Mouse (Mus musculus) megakaryocyte-erythroid progenitor cell, adult 5-6 weeks (primary cell): ENCODE results near the gene Kcnj12. TPM values are rescaled to one million over a fixed set of nuclear protein-coding genes. Genes with fewer than 3 reads are reported as not detected.

Experiments
- ATAC-seq: replicated peaks from 2 replicates; pipeline ENCODE4 v1.8.0; 2016; ENCODE audit warnings: mild to moderate bottlenecking, inconsistent platforms; ENCODE audit not compliant: severe bottlenecking, poor library complexity, low FRiP score, low TSS enrichment
- total RNA-seq, 2 experiments: library from RNA; stranded (forward) in 1 of 2; stranded (reverse) in 1 of 2; fragments of 200-1000, 215-1000 nt in 1 of 2; fragments of >200 nt in 1 of 2; fragmentation: Nextera tagmentation in 1 of 2; gene quantifications; 2 replicates each; pipeline ENCODE4 v1.2.3; 2014 to 2017

The Kcnj12 gene
- total RNA-seq, 2 experiments from 2014 or later = not detected

DNA sequence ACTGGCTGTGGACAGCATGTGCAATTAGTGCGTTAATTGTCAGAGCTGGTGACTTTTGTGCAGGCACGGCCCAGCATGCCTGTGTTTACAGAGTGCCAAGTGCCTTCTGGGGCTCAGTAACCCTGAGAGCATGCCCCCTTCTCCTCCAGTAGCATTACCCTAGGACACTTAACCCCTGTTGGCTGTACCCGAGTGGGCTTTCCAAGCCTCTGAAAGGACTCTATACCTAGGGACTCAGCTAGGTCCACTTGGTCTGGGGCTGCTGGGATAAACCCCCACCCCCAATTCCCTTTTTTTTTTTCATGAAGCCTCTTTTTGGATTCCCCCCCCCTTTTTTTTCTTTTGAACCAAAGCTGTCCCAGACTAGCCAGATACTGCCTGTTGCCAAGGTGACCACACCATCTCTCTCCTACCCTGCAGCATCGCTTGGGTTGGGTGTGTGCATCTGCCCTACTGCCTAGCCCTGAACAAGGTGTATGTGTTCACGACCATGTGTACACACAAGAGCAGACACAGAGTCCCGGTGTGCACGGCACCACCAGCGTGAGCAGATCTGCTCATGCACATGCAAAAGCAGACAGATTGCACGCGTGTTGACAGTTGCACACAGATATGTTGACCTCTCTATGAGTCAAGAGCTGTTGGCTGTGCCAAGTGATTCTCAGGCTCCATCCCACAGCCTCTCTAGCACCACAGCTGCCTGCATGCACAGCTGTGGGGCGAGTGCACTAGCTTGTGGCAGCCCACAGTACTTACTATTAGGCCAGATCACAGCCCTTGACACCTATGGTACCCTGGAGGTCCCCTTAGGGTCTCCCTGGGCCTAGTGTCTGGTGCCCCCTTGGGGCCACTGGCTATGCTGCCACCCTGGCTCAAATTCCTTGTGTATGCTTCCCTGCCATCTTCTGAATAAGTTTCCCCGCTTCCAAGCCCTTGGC lies 21.0 kb downstream of the Kcnj12 start:
- no peak for ATAC-seq

- ATAC-seq = no peak
These were observed 22.4 kb downstream of the Kcnj12 start for GRCm38 (mm10) chr11:61044741-61045140.

DNA sequence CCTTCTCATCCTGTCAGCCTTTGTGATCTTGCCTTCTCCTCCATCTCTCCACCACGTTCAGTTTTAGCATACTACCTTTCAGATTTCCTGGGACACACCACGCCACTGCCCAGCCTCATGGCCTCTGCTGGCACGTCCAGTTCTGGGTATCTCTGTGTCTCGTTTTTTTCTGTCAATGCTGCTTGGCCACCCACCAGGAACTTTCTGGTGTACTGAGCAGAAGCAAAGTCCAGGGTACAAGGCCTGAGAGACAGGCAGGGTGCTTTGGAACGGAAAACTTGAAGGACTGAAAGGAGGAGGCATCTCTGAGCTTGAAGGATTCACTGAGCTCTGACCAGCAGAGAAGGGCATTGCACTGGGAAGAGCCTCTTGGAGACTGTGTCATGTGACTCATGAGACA lies 25.1 kb downstream of the Kcnj12 start:
- no peak for ATAC-seq

DNA sequence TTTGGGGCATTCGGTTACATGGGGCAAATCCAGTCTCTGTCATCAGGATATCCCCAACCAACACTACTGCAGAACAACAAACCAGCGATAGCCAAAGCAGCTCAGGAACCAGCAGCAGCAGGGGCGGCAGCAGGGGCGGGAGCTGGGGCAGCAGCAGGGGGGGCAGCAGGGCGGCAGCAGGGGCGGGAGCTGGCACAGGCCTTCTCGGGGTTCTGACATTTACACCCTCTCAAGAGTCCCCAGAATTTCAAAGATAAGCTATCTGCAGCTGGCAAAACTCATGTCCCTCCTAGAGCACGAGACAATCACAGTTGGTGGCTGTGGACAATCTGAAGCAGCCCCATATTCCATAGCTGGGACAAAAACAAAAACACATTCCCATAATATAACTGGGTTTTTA lies 28.8 kb downstream of the Kcnj12 start:
- ATAC-seq = no peak

DNA sequence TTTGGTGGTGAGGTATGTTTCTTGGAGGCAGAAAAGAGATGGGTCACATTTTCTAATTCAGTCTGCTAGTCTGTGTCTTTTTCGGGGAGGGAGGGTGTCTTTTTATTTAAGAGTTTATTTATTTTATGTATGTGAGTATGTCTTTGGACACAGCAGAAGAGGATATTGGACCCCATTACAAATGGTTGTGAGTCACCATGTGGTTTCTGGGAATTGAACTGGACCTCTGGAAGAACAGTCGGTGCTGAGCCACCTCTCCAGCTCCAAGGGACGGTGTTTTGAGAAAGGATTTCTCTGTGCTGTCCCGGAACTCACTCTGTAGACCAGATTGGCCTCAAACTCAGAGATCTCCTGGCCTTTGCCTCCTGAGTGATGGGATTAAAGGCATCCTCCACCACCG lies 34.5 kb downstream of the Kcnj12 start:
- no peak for ATAC-seq

GRCm38 (mm10) chr11:61059691-61060457 lies 37.5 kb downstream of the Kcnj12 start:
- no peak for ATAC-seq

DNA sequence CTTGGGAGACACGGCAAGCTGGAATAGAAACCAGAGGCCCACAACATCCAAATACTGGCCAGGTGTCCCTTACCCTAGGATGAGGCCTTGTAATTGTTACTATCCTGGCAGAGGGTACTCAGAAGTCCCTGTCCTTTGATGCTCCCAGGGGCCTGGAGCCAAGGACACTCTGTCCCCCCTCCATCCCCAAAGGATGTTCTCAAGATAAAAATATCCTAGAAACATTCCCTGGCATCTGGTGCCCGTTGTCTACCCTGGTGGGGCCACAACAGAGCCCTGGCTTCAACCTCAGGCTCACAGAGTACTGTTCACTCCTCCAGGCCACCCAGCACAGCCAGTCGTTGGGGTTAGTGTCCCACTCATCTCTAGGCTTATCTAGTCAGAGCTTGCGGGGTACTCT lies 38.3 kb downstream of the Kcnj12 start:
- no peak for ATAC-seq

DNA sequence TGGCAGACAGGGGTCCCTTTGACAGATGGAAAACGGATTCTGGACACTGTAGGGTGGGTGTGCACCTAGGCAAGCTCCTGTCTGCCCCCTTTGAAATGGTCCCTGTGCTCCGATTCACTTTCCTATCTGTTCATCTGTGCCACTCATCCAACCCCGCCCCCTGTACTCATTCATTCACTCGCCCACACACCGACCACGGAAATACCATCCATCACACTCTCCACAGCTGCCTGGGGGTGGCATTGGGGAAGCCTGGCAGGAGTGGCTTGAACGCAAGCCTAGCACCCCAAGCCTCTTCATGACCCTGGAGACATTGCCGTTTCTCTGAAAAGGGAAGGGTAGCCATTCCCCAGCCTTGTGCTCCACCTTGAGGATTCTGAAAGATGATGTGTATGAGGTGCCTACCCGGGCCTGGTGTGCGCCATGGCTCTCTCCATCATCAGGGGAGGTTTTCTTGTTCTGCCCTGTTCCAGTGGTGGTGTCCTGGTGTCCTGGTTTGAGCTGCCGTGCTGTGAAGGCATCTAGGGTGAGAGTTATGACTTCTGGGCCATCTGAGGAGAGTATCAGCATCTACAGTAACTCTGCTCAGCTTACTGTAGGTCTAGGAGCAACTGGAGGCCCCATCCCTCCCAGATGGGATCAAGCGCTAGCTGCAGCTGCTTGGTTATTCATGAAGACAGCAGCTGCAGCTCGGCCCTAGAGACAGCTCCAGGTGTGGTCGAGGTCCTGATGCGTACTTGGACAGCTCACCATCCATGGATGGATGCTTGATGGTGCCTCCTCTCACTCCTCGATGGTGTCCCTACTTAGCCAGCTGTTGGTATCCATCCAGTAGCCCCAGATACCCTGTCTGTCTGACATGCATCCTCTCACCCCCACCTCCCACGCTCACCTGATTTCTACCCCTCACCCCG lies 40.4 kb downstream of the Kcnj12 start:
- no peak for ATAC-seq

DNA sequence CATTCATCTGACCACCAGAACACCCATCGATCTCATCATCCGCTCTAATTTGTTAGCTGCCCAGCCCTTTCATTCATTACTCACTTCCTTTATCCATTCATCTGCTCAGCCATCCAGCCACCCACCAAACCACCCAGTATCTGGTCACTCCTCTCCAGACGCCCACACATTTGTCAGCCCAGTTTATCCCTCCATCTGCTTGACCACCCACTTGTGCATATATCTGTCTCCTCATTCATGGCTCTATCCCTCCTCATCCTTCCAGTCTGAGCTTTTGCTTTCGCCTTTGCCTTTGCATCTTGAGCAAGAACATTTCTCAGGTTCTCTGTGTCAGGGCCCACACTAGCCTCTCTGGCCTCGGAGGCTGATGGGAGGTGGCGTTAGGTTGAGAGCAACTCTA lies 41.1 kb downstream of the Kcnj12 start:
- no peak for ATAC-seq

DNA sequence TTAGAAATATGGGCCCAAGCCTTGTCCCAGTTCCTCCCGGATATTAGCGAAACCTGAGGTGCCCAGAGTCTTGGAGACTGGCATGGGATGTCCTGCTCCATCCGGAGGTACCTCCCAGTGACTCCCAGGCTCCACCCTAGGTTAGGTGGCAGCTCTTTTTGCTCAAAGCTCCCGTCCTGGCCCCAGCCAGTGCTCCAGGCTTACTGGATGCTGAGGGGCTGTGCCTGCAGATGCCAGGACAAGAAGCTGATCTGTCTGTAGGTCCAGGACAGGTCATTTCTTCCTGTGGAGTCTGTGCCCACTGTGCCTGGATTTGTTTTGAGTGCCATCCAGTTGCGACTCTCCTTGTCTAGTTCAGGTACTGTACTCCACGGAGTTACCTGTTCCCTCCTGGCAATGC lies 43.3 kb downstream of the Kcnj12 start:
- ATAC-seq = no peak

DNA sequence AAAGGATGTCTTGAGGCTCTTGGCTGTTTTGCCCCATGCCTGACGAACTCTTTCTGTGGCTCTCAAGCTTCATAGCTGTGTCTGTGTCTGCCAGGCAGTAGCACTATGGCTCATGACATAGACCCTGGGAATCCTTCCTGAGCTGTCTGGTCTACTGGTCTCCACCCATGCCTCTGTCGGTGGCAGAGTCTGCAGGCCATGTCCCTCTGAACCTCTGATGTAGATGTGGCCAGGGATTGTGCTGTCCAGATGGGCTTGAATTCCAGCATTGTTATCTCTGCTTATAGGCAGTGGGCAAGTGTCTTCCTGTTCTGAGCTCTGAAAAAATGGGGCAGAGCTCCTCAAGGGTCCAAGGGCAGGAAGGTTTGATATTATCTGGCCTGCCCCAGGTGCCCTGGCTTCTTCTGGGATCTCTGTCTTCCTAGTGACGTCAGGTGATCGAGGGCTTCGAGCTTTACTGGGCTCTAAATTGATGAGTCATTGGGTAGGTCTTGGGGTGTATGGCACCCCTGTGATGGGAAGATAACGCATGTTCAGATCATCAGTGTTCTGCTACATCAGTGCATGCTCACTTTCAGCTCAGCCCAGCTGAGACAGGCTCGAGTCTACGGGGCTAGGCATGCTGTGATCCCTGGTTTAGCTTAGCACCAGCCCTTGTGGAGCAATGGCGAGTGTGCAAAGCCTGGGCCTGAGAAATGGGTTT lies 44.9 kb downstream of the Kcnj12 start:
- ATAC-seq = peak; percentile 46; the same call in 1 of the 2 replicates

DNA sequence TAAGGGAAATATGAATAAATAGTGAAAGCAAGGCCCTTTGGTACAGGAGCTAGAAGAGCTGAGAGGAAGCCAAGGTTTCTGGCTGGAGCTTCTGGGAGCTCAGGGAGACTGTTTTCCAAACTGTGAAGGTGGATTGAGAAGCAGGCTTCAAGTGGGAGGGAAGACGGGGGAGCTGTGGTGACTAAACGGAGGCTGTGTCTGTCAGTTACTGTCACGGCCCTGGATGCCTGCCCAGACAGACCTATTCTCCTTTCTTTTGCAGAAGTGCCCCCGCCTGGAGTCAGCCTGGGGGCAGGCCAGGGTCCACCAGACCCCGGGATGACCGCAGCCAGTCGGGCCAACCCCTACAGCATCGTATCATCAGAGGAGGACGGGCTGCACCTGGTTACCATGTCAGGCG lies 46.5 kb downstream of the Kcnj12 start:
- no peak for ATAC-seq

DNA sequence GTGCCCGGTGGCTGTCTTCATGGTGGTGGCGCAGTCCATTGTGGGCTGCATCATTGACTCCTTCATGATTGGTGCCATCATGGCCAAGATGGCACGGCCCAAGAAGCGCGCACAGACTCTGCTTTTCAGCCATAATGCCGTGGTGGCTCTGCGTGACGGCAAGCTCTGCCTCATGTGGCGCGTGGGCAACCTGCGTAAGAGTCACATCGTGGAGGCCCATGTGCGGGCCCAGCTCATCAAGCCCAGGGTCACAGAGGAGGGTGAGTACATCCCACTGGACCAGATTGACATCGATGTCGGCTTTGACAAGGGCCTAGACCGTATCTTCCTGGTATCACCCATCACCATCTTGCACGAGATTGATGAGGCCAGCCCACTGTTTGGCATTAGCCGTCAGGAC lies 47.3 kb downstream of the Kcnj12 start:
- no peak for ATAC-seq

DNA sequence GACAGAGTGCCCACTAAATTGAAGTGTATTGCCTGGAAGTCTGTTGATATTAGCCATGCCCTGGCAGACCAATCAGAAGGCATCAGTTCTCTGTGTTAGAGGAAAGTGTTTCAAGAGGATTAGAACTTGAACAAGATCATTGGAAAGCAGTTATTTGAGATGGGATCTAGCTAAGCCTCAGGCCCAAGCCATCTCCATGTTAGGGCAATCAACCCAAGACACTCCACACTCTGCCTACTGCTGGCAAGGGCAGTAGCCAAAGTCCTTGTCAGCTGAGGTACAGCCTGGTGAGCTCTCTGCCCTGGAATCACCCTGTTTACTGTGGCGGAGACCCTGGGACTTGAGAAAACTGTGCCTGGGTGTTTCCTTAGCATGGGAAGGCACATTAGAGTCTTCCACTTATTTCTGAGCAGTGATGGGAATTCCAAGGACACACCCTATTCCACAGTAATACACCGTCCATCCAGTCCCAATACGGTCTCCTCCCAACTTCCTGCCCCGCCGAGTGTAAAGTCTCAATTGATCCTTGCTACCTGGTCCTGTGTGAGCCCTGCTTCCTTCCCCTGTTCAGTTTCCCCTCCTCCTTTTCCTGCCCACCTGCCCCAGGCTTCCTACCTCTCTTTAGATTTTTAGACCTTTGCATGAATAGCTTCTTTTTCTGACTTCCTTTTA lies 52.4 kb downstream of the Kcnj12 start:
- 0 out of 2 replicates have a peak, but pooled peaks have one; percentile 28 for ATAC-seq

DNA sequence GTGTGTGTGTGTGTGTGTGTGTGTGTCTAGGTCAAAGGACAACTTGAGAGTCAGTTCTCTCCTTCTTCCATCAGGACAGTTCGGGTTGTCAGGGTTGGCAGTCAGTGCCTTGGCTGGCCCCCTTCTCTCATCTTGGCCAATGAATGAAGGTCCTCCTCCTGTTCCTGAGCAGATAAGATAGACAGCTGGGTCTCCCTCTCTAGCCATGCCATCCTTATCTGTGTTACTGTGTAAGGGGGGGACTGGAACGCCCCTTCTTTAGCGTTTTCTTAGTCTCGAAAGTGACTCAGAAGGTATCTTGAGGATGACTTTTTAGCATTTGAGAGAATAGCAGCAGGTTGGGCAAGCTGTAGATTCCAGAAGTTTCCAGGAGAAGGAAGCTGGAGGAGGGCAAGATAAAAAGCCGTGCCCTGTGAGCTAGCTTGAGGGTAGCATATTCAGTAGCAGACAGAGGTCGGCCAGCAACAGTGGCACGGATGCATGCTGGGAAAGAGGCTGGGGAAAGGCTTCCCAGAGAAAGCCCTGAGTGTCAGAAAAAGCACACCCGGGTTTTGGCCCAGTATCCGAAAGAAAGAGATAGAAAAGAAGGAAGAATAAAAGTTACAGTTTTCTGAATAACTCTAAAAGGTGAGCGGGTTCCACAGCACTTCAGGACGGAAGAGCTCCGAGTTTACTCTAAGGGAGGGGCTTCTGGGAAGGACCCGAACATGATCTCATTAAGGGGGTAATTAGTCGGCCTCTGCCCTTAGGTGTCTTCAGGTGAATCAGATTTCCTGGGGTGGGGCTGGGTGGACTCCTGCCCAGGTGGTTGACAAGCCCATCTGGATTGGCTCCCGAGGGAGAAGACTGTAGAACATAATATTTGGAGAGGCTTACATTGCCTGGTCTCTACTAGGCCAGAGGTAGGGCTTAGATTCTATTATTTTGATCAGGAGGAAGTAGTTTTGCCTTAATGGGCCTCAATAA lies 53.3 kb downstream of the Kcnj12 start:
- peak; percentile 92 for ATAC-seq

GRCm38 (mm10) chr11:61081624-61082023 lies 59.3 kb downstream of the Kcnj12 start:
- ATAC-seq = no peak

GRCm38 (mm10) chr11:61090195-61090594 lies 67.8 kb downstream of the Kcnj12 start:
- ATAC-seq = no peak
